Mouse (Mus musculus): ENCODE data around the gene Atf6b. TPM values are rescaled to one million over a fixed set of nuclear protein-coding genes. Genes with fewer than 3 reads are reported as not detected.

Atf6b gene
- polyA plus RNA-seq, 2 experiments, result 11.3 to 15.5 TPM

DNA sequence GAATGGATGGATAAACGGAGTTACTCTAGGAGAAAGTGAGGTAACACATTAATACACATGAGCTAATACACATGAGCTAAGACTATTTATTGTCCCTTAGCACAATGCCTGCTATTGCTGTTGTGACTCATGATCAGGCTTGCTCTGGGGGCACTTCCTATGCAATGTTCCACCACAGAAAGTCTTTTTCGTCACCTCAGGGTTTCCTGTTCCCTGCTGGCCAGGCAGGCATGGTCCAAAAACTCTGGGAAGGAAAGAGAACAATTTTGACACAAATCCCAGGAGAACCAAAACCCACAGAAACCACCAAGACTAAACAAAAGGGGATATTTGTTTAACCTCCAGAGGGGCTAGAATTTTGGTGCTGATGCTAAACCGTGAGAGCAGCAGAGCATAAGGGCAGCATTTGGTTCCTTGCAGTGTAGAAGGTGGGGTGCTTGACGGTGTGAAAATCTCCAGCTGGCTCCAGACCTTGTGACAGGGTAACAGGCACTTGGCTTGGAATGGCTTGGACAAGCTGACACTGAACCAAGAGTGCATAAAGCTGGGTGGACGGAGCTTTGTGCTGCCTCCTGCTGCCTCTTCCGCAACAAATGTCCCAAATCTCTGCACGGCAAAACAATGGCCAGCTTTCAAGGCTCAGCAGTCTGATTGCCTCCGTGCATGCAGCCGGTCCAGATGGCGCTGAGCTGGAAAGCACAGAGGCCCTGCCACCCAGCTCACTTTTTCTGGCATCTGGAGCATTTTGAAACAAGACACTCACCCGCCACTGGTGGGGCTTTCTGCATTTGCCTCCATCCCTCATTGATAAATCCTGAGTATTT lies 6.0 kb upstream of the Atf6b start:
- Histone ChIP-seq H3K27ac (no peak overlapping the region), H3K9me3 (ENCODE audit: control insufficient read depth, low read length) (no peaks in the 10 kb centered on the region), H3K4me2 (ENCODE audit: low read depth) (no peak overlapping the region), H3K36me3 (replicated peaks; ENCODE audit: control insufficient read depth, insufficient read depth, low read depth) (no peaks in the 10 kb centered on the region), H3K4me3 (ENCODE audit: insufficient read depth in 1 of 2, low read depth in 2 of 2, low read length in 2 of 2) (no peak overlapping the region), H3K9ac (replicated peaks) (no peak overlapping the region), H3K4me1 (replicated peaks; ENCODE audit: control insufficient read depth in 2 of 2, insufficient read depth in 2 of 2, low read length in 1 of 2) (peaks cover 6 to 12% of the 10 kb centered on the region in 2 experiments), H3K27me3 (ENCODE audit: control insufficient read depth, insufficient read depth, low read length) (no peaks in the 10 kb centered on the region; the same call in 1 of the 2 replicates)
- TF ChIP-seq EP300 (IDR thresholded peaks at IDR 0.05; ENCODE audit: low read depth), result no peak
- no peak for TF ChIP-seq CTCF (IDR thresholded peaks at IDR 0.05; ENCODE audit: low read depth)
- WGBS (ENCODE audit: insufficient replicate concordance), result 33% methylated on average over 11 of the region's 11 CpGs
- ATAC-seq (ENCODE audit: insufficient read depth), result no peak
- no peak for DNase-seq (ENCODE audit: low read depth in 3 of 3, low spot score in 3 of 3)

DNA sequence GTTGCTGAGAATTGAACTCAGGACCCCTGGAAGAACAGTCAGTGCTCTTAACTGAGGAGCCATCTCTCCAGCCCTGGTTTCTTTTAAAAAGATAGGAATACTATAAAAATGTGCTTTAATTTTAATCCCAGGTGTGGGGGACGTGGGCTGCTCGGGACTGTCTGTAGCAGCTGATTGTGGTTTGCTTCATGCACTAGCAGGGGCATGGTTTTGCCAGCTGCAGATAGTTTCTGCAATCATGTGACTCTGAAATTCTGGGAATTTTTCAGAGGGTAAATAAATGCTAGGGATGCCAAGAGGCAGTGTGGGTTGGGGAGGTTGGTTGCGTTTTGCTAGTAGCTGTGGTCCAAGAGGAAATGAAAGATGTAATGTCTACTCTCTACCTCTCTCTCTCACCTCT lies 5.0 kb upstream of the Atf6b start:
- no peak for TF ChIP-seq EP300 (IDR thresholded peaks at IDR 0.05; ENCODE audit: low read depth)
- TF ChIP-seq CTCF (IDR thresholded peaks at IDR 0.05; ENCODE audit: low read depth), result no peak
- Histone ChIP-seq H3K27me3 (ENCODE audit: control insufficient read depth, insufficient read depth, low read length) (no peaks in the 10 kb centered on the region; the same call in 1 of the 2 replicates), H3K36me3 (replicated peaks; ENCODE audit: control insufficient read depth, insufficient read depth, low read depth) (no peaks in the 10 kb centered on the region), H3K4me1 (replicated peaks; ENCODE audit: control insufficient read depth in 2 of 2, insufficient read depth in 2 of 2, low read length in 1 of 2) (peaks cover 10 to 19% of the 10 kb centered on the region in 2 experiments), H3K4me3 (ENCODE audit: insufficient read depth in 1 of 2, low read depth in 2 of 2, low read length in 2 of 2) (no peak overlapping the region), H3K9me3 (ENCODE audit: control insufficient read depth, low read length) (no peaks in the 10 kb centered on the region), H3K4me2 (ENCODE audit: low read depth) (no peak overlapping the region), H3K9ac (replicated peaks) (no peak overlapping the region), H3K27ac (no peak overlapping the region)
- 49% methylated on average over 3 of the region's 3 CpGs for WGBS (ENCODE audit: insufficient replicate concordance)
- no peak for ATAC-seq (ENCODE audit: insufficient read depth)
- DNase-seq (ENCODE audit: low read depth in 3 of 3, low spot score in 3 of 3), result no peak

DNA sequence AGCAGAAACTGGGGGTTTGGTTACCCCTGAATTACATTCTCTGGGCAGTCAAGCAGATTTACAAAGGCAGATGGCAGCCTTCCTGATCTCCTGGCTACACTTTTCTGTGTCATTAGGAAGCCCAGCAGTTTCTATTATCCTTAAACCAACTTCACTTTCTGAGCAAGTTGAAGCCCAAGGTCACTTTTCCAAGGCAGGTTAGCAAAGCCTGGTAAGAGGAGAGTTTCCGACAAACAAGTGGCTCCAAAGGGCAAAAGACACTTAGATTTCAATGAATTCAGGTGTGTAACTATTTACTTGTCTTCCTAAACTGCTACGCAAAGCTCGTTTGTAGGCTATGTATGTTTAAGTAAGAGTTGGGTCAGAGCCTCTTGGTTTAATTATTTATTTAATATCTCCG lies 3.6 kb upstream of the Atf6b start:
- ATAC-seq (ENCODE audit: insufficient read depth) (no peak), DNase-seq (ENCODE audit: low read depth in 3 of 3, low spot score in 3 of 3) (no peak)
- Histone ChIP-seq H3K4me3 (ENCODE audit: insufficient read depth in 1 of 2, low read depth in 2 of 2, low read length in 2 of 2) (no peak overlapping the region), H3K27me3 (ENCODE audit: control insufficient read depth, insufficient read depth, low read length) (no peaks in the 10 kb centered on the region; the same call in 1 of the 2 replicates), H3K9ac (replicated peaks) (no peak overlapping the region), H3K9me3 (ENCODE audit: control insufficient read depth, low read length) (no peaks in the 10 kb centered on the region), H3K4me2 (ENCODE audit: low read depth) (no peak overlapping the region), H3K4me1 (replicated peaks; ENCODE audit: control insufficient read depth in 2 of 2, insufficient read depth in 2 of 2, low read length in 1 of 2) (peaks cover 13 to 26% of the 10 kb centered on the region in 2 experiments), H3K36me3 (replicated peaks; ENCODE audit: control insufficient read depth, insufficient read depth, low read depth) (no peaks in the 10 kb centered on the region), H3K27ac (no peak overlapping the region)
- TF ChIP-seq EP300 (IDR thresholded peaks at IDR 0.05; ENCODE audit: low read depth) (no peak), CTCF (IDR thresholded peaks at IDR 0.05; ENCODE audit: low read depth) (no peak)
- 67% methylated on average over 4 of the region's 4 CpGs for WGBS (ENCODE audit: insufficient replicate concordance)

DNA sequence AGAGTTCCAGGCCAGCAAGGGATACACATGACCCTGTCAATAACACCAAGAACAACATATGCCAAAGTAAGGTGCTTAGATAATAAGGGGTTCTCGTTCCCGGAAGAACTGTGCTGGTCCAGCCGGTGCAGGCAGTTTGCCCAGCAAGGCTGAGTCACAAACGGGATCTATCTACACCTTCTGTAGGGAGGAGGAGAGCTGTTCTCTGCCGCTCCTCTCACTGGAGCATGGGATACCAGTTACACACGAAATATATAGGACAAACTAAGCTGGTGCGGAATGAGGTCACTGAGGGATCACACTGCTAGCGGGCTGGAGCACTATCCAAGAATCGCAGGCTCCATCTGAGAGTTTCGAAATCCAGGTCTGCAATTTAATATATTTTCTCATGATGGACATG lies 3.0 kb upstream of the Atf6b start:
- WGBS (ENCODE audit: insufficient replicate concordance), result 64% methylated on average over 10 of the region's 10 CpGs
- no peak overlapping the region for H3K4me2 ChIP-seq (ENCODE audit: low read depth)
- no peaks in the 10 kb centered on the region for H3K9me3 ChIP-seq (ENCODE audit: control insufficient read depth, low read length)
- H3K27ac ChIP-seq, result no peak overlapping the region
- no peak overlapping the region for H3K9ac ChIP-seq (replicated peaks)
- DNase-seq (ENCODE audit: low read depth in 3 of 3, low spot score in 3 of 3) (no peak), ATAC-seq (ENCODE audit: insufficient read depth) (no peak)
- H3K4me1 ChIP-seq (replicated peaks; ENCODE audit: control insufficient read depth in 2 of 2, insufficient read depth in 2 of 2, low read length in 1 of 2), result peaks cover 13 to 26% of the 10 kb centered on the region in 2 experiments
- no peak for TF ChIP-seq CTCF (IDR thresholded peaks at IDR 0.05; ENCODE audit: low read depth)
- TF ChIP-seq EP300 (IDR thresholded peaks at IDR 0.05; ENCODE audit: low read depth), result no peak
- no peaks in the 10 kb centered on the region; the same call in 1 of the 2 replicates for H3K36me3 ChIP-seq (replicated peaks; ENCODE audit: control insufficient read depth, insufficient read depth, low read depth)
- no peak overlapping the region for H3K4me3 ChIP-seq (ENCODE audit: insufficient read depth in 1 of 2, low read depth in 2 of 2, low read length in 2 of 2)
- H3K27me3 ChIP-seq (ENCODE audit: control insufficient read depth, insufficient read depth, low read length), result no peaks in the 10 kb centered on the region; the same call in 1 of the 2 replicates

DNA sequence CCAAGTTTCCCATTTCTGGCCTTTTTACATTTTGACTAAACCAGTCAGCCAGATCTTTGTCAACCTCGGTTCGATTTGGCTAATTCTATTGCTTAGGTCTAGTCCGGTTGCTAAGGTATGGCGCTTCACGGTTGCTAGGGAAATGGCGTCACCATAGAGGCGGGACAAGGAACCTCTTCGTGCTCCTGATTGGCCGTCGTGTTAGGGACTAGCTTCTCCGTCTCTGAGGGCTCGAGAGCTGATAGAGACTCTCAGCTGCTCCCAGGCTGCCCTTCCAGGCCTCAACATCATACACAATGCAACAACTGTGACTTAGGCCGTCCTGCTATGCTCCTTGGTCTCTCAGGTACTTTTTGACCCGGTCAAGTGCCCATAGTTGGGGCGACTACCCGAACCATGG lies 2.3 kb upstream of the Atf6b start, which contains the start of gene Fkbpl:
Gene Fkbpl, plus strand, starts transcription at position 157 of the 400 bp plus-strand sequence.
- WGBS (ENCODE audit: insufficient replicate concordance), result under 1% methylated on average over 16 of the region's 16 CpGs
- H3K9ac ChIP-seq (replicated peaks), result peak within 1 kb of the TSS; percentile 61
- H3K4me3 ChIP-seq (ENCODE audit: insufficient read depth in 1 of 2, low read depth in 2 of 2, low read length in 2 of 2), result peak within 1 kb of the TSS; percentile 58 to 90
- no peaks in the 10 kb centered on the region for H3K9me3 ChIP-seq (ENCODE audit: control insufficient read depth, low read length)
- TF ChIP-seq CTCF (IDR thresholded peaks at IDR 0.05; ENCODE audit: low read depth) (no peak), EP300 (IDR thresholded peaks at IDR 0.05; ENCODE audit: low read depth) (no peak)
- peak within 1 kb of the TSS; percentile 72 for H3K4me2 ChIP-seq (ENCODE audit: low read depth)
- peaks cover 13 to 26% of the 10 kb centered on the region in 2 experiments for H3K4me1 ChIP-seq (replicated peaks; ENCODE audit: control insufficient read depth in 2 of 2, insufficient read depth in 2 of 2, low read length in 1 of 2)
- peak; percentile 92 to 94 (median 93) for DNase-seq (ENCODE audit: low read depth in 3 of 3, low spot score in 3 of 3)
- H3K27ac ChIP-seq, result peak within 1 kb of the TSS; percentile 57
- H3K36me3 ChIP-seq (replicated peaks; ENCODE audit: control insufficient read depth, insufficient read depth, low read depth), result no peaks in the 10 kb centered on the region; the same call in 1 of the 2 replicates
- no peaks in the 10 kb centered on the region; the same call in 1 of the 2 replicates for H3K27me3 ChIP-seq (ENCODE audit: control insufficient read depth, insufficient read depth, low read length)
- peak; percentile 51 for ATAC-seq (ENCODE audit: insufficient read depth)

Data from liver, embryonic 14.5 days (tissue).